Mouse (Mus musculus) liver, embryonic 13.5 days (tissue): ENCODE data around the gene Idh3a. TPM values are rescaled to one million over a fixed set of nuclear protein-coding genes. Genes with fewer than 3 reads are reported as not detected.
"Not testable (repeated sequence)": the region's sequence is repeated elsewhere in the genome, so short reads cannot be mapped to it uniquely, and the experiment has no call there.

Experiments used
- ATAC-seq: fragments of 200-750 bp; cut with Nextera tagmentation; 2 replicates; pipeline ENCODE4 v1.8.0; 2017; ENCODE audit warnings: low read depth, mild to moderate bottlenecking, moderate number of reproducible peaks, moderate library complexity
- DNase-seq: peaks from one replicate; pipeline ENCODE4 v3.0.0; 2022
- H3K27ac ChIP-seq: fragments of 300-500 bp; sonication (generic); 2 replicates; pipeline ENCODE4 v1.5.1; 2015; ENCODE audit warnings: moderate library complexity, mild to moderate bottlenecking, inconsistent platforms
- H3K27me3 ChIP-seq: fragments of 300-500 bp; sonication (generic); 2 replicates; pipeline ENCODE4 v1.6.1; 2015; ENCODE audit warnings: mild to moderate bottlenecking, inconsistent platforms
- H3K36me3 ChIP-seq: fragments of 300-500 bp; sonication (generic); 2 replicates; pipeline ENCODE4 v1.6.1; 2015; ENCODE audit warnings: mild to moderate bottlenecking, inconsistent platforms
- H3K4me1 ChIP-seq: fragments of 300-500 bp; sonication (generic); replicated peaks from 2 replicates; pipeline ENCODE4 v1.6.1; 2015; ENCODE audit warnings: inconsistent platforms
- H3K4me2 ChIP-seq: fragments of 300-500 bp; sonication (generic); 2 replicates; pipeline ENCODE4 v1.6.1; 2015; ENCODE audit warnings: inconsistent platforms, mild to moderate bottlenecking, moderate library complexity
- H3K4me3 ChIP-seq: fragments of 300-500 bp; sonication (generic); replicated peaks from 2 replicates; pipeline ENCODE4 v1.5.1; 2015; ENCODE audit warnings: mild to moderate bottlenecking, inconsistent platforms
- H3K9ac ChIP-seq: fragments of 300-500 bp; sonication (generic); 2 replicates; pipeline ENCODE4 v1.6.1; 2015; ENCODE audit warnings: mild to moderate bottlenecking, inconsistent platforms
- H3K9me3 ChIP-seq: fragments of 300-500 bp; sonication (generic); replicated peaks from 2 replicates; pipeline ENCODE4 v1.6.1; 2016; ENCODE audit warnings: inconsistent platforms
- WGBS: fragments of 180-500 bp; shearing (Covaris S2); methylation state at CpG from one replicate; pipeline ENCODE4 v1.1.7; 2015; ENCODE audit not compliant: insufficient replicate concordance; 5-methylcytosine and 5-hydroxymethylcytosine counted together
- polyA plus RNA-seq: library from polyadenylated mRNA; unstranded; fragments of >200 nt; fragmentation: Nextera tagmentation; extraction: Ambion mirVana; gene quantifications from 2 replicates; pipeline ENCODE4 v1.2.1, GENCODE M21; 2015

Idh3a gene
- polyA plus RNA-seq, 1 experiment from 2014 or later: 121 TPM

DNA sequence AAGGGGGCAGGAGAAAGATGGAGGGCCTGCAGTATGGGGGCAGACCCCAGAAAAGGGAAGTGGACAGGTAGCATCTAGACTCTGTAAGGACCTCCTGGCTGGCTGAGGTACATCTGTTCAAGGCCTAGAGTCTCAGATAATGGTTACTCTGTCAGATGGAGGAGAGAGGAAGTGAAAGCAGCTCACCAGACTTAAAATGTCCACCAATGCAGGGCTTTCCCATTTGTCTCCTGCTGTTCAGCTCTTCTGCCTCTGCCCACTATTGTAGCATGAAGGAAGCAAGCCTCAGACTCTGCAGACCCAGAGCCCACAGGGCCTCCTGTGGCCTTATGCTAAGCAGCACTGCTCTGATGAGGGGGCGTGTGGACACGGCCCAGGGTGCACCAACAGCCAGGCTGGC, 31.1 kb upstream of the Idh3a start:
- 60% methylated on average over 2 of the region's 2 CpGs for WGBS
- Histone ChIP-seq H3K4me3 (no peak overlapping the region), H3K27me3 (peaks cover 12% of the 10 kb centered on the region), H3K36me3 (no peaks in the 10 kb centered on the region), H3K9me3 (no peaks in the 10 kb centered on the region), H3K4me1 (peaks cover 13% of the 10 kb centered on the region), H3K4me2 (no peak overlapping the region), H3K27ac (no peak overlapping the region), H3K9ac (no peak overlapping the region)
- DNase-seq: no peak
- no peak for ATAC-seq

DNA sequence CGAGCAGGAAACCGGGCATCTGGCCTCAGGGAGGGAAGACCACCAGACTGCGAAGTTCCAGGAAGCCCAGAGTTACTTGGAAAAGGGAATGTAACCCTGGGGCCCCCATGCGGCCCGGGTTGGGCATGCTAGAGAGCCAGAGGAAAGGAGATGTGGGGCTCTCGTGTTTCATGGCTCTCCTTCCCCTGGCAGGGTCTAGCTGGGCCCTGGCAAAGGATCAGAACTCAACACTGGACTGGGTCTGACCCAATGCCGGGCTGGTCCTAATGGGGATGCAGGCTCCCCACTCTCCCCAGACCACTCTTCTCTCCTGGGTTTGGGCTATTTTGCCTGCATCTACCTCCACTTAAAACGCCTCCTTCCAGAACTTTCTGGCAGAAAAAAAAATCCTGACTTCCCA, 27.4 kb upstream of the Idh3a start:
- Histone ChIP-seq H3K9ac (no peak overlapping the region), H3K36me3 (no peaks in the 10 kb centered on the region), H3K4me2 (no peak overlapping the region), H3K4me3 (no peak overlapping the region), H3K4me1 (peaks cover 23% of the 10 kb centered on the region), H3K27ac (no peak overlapping the region), H3K9me3 (no peaks in the 10 kb centered on the region), H3K27me3 (peaks cover 12% of the 10 kb centered on the region)
- ATAC-seq: no peak
- 61% methylated on average over 8 of the region's 8 CpGs for whole genome bisulfite sequencing
- DNase-seq: no peak

DNA sequence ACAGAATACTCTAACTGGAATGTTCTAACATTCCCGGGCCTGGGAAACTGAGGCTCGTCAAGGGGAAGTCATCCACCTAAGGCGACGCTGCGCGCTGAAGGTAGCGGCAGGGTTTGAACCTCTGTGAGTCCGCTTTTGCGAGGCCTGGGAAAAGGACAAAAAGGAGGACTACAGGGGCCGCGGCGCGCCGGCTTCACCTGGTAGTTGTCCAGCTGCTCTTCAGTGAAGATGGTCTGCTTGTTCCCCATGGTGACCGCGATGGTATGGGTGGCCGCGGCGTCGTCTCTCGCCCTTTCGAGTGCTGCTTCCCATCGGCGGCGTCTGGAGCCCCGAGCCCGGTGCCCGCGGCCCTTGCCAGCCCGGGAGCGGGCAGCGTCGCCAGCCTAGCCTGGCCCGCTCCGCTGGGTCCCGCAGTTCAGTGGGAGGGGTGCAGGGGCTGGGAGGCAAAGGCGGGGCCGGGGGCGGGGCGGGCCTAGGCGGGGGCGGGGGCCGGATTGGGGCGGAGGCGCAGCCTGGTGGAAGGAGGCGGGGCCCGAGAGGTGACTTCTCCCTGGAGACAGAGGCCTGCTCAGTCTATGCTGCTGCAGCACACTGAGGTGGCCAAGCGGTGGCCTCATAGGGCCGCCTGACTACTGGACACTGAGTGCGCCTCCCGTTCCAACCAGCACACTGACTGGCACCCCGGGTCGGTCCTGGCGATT, 26.2 kb upstream of the Idh3a start, which contains the start of gene Cib2:
Gene Cib2, minus strand, starts transcription at position 448 of the 701 bp plus-strand sequence.
- Histone ChIP-seq H3K27ac (no peak within 1 kb of the TSS), H3K27me3 (peaks cover 12% of the 10 kb centered on the region), H3K36me3 (no peaks in the 10 kb centered on the region), H3K9me3 (no peaks in the 10 kb centered on the region), H3K4me1 (peaks cover 26% of the 10 kb centered on the region), H3K4me2 (peak within 1 kb of the TSS; percentile 92), H3K4me3 (peak within 1 kb of the TSS; percentile 60), H3K9ac (peak within 1 kb of the TSS; percentile 64)
- 1% methylated on average over 54 of the region's 54 CpGs for WGBS
- ATAC-seq (peak; percentile 96), DNase-seq (peak; percentile 73)

DNA sequence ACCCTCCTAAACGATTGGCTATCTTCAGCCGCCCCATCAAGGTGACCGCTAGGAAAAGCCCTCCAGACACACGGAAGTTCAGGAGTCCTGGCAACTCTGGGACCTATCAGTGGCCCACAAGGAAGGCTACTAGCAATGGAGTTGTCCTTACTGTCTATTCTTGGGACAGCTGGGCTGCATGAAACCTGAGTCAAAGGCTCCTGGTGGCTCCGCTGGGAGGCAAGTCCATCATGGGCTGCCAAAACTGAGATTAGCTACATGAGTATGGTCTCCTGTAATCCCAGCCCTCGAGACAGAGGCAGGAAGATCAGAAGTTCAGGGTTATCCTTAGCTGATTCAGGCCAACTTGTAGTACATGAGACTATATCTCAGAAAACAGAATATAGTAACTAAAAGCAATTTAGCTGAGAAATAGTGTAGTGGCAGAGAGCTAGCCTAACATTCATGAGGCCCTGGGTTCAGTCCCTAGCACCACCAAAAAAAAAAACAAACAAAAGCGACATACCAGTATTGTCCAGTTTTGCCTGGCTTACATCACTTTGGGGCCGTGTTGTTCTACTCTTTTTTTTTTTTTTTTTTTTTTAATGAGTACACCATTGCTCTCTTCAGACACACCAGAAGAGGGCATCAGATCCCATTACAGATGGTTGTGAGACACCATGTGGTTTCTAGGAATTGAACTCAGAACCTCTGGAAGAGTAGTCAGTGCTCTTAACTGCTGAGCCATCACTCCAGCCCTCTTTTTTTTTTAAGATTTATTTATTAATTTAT, 25.1 kb upstream of the Idh3a start:
- H3K9me3 ChIP-seq: no peaks in the 10 kb centered on the region
- H3K4me3 ChIP-seq: no peak overlapping the region
- H3K27ac ChIP-seq: no peak overlapping the region
- DNase-seq (no peak), ATAC-seq (no peak)
- H3K4me1 ChIP-seq: peaks cover 26% of the 10 kb centered on the region
- 74% methylated on average over 8 of the region's 8 CpGs for WGBS
- peaks cover 12% of the 10 kb centered on the region for H3K27me3 ChIP-seq
- no peaks in the 10 kb centered on the region for H3K36me3 ChIP-seq
- no peak overlapping the region for H3K9ac ChIP-seq
- H3K4me2 ChIP-seq: no peak overlapping the region

DNA sequence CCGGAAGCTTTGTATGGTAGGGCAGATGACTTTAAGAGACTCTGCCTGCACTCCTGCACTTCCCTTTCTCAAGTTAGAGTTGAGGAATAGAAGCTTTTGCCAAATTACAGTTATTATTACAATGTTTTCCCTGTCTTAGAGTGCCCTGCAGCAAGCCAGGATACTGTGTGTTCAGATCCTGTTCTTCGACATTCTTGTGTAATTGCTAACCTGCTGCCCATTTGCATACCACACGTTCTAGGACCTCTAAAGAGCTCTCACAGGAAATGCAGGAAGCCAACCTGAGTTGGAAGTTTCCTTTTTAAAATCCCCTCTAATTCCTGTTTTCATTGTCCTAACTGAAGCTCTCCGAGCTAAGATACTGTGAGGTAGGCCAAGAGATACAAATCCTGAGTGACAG, 19.2 kb upstream of the Idh3a start:
- ATAC-seq (no peak), DNase-seq (no peak)
- Histone ChIP-seq H3K9ac (no peak overlapping the region), H3K4me3 (no peak overlapping the region), H3K9me3 (no peaks in the 10 kb centered on the region), H3K36me3 (no peaks in the 10 kb centered on the region), H3K4me1 (peaks cover 37% of the 10 kb centered on the region), H3K27me3 (no peaks in the 10 kb centered on the region), H3K4me2 (no peak overlapping the region), H3K27ac (no peak overlapping the region)
- 38% methylated on average over 4 of the region's 4 CpGs for WGBS

DNA sequence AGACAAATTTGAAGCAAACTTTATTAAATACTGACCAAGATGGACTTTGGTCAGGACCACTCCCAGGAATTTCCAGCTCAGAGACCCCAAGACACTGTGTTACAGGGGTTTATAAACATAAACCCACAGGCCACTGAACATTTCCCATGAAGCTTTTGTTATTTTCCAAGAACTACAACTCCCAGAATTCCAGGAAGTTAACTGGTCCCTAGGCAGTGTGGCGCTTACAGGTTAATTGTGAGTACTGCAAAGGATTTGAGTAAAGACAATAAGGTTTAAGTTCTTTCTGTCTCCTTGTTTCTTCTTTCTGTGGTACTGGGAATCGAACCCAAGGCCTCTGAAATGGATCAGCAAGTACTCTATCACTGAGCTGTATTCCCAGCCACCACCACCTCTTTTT, 17.4 kb upstream of the Idh3a start:
- 47% methylated on average over 2 of the region's 2 CpGs for WGBS
- no peak for ATAC-seq
- H3K27ac ChIP-seq: no peak overlapping the region
- H3K4me3 ChIP-seq: no peak overlapping the region
- H3K9ac ChIP-seq: no peak overlapping the region
- H3K4me2 ChIP-seq: no peak overlapping the region
- H3K36me3 ChIP-seq: no peaks in the 10 kb centered on the region
- H3K9me3 ChIP-seq: no peaks in the 10 kb centered on the region
- DNase-seq: no peak
- H3K4me1 ChIP-seq: peaks cover 34% of the 10 kb centered on the region
- no peaks in the 10 kb centered on the region for H3K27me3 ChIP-seq

DNA sequence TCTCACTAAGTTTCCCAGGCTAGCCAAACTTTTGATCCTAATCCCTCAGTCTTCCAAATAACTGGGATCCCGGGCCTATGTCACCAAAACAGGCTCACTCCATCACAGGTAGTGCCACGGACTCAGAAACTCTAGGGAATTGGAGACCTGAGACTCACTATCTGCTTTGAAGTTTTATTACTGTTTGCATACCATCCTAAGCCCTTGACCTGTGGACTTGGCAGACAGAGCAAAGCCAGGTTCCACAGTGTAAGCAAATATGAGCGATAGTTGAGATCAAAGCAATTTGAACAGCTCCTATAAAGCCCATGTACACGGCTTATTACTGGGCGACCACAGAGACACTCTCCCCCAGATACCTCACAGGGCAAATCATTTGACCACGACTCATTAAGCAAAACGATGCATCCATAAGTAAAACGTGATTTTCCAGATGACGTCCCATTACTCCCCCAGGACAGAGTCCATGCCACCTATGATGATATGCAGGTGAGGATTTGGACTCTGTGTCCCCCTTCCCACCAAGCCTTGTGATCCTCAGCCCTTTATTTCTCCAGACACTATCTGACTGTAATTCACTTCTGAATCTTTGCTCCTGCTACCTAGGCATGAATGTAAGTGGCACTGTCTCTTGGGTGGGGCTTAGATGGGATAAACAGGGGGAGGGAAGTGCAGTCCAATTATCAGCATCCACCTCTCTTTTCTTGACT, 14.8 kb upstream of the Idh3a start:
- ATAC-seq: peak; percentile 62
- H3K27ac ChIP-seq: no peak overlapping the region
- DNase-seq: no peak

DNA sequence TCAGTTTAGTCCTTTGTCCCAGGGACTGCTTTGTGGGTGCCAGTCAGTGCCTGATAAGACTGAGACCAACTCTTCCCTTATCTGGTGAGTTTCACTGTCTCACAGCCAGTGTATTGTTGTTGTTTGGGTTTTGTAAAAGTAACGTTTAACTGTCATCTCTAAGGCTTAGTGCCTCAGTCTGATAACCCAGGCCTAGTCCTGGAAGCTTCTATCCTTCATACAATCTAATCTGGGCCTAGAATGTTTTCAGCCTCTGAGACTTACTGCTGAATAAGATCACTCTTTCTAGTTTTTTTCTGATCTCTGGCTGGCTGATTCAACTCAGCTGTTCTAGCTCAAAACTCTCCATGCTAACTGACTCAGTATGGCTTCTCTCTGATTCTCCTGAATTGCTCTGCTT, 2.4 kb upstream of the Idh3a start:
- WGBS: 0% methylated on average over 1 of the region's 1 CpGs
- peak; percentile 17 for DNase-seq
- H3K9me3 ChIP-seq: no peaks in the 10 kb centered on the region
- H3K27me3 ChIP-seq: no peaks in the 10 kb centered on the region
- H3K36me3 ChIP-seq: no peaks in the 10 kb centered on the region
- no peak overlapping the region for H3K4me2 ChIP-seq
- ATAC-seq: peak; percentile 57
- peaks cover 32% of the 10 kb centered on the region for H3K4me1 ChIP-seq
- H3K4me3 ChIP-seq: no peak overlapping the region
- H3K27ac ChIP-seq: peak overlapping the region; percentile 71
- H3K9ac ChIP-seq: no peak overlapping the region

More for the DNA sequence above, 14.8 kb upstream of the Idh3a start:
- Histone ChIP-seq H3K9me3 (no peaks in the 10 kb centered on the region), H3K4me2 (no peak overlapping the region), H3K4me1 (peaks cover 31% of the 10 kb centered on the region), H3K4me3 (no peak overlapping the region), H3K36me3 (no peaks in the 10 kb centered on the region), H3K27me3 (no peaks in the 10 kb centered on the region), H3K9ac (no peak overlapping the region)
- 65% methylated on average over 9 of the region's 9 CpGs for WGBS

DNA sequence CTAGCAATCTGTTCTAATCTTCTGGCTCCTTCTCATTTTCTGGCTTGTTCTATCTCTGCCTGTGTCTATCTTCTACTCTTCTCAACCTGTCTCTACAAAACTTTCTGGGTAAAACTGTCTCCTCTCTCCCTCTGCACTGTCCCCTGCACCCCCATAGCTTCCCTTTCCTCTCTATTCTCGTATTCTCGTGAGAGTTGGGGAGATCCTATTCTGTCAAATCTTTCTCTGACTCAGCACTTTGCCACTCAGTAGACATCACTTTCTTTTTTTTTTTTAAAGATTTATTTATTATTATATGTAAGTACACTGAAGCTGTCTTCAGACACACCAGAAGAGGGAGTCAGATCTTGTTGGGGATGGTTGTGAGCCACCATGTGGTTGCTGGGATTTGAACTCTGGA, 2.0 kb upstream of the Idh3a start:
- WGBS: 32% methylated on average over 2 of the region's 2 CpGs
- not testable (repeated sequence) for H3K4me3 ChIP-seq, H3K9ac ChIP-seq, H3K36me3 ChIP-seq, H3K27me3 ChIP-seq, H3K4me2 ChIP-seq, H3K9me3 ChIP-seq, ATAC-seq
- DNase-seq: peak; percentile 6
- H3K4me1 ChIP-seq: peaks cover 35% of the 10 kb centered on the region
- H3K27ac ChIP-seq: peak overlapping the region; percentile 71

DNA sequence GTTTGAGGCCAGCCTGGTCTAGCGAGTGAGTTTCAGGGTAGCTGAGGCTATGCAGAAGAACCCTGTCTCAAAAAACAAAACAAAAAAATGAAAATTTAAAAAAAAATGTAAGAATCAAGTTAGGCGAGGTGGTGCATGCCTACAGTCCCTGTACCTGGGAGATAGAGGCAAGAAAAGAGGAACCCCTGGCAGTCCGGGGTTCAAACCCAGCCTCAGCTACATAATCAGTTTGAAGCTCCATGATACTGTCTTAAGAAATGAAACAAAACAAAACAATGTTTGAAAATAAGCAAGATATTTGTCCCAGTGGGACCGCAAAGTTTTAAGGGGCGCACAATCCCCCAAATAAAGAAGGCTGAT, 315 bp upstream of the Idh3a start:
- H3K4me3 ChIP-seq: peak overlapping the region; percentile 97
- peak overlapping the region; percentile 95 for H3K4me2 ChIP-seq
- H3K4me1 ChIP-seq: peaks cover 37% of the 10 kb centered on the region
- no peak for DNase-seq
- no peaks in the 10 kb centered on the region for H3K27me3 ChIP-seq
- H3K9ac ChIP-seq: peak overlapping the region; percentile 62
- 24% methylated on average over 5 of the region's 5 CpGs for whole genome bisulfite sequencing
- peaks cover 11% of the 10 kb centered on the region for H3K36me3 ChIP-seq
- ATAC-seq: no peak
- H3K9me3 ChIP-seq: no peaks in the 10 kb centered on the region
- peak overlapping the region; percentile 22; the same call in 1 of the 2 replicates for H3K27ac ChIP-seq

DNA sequence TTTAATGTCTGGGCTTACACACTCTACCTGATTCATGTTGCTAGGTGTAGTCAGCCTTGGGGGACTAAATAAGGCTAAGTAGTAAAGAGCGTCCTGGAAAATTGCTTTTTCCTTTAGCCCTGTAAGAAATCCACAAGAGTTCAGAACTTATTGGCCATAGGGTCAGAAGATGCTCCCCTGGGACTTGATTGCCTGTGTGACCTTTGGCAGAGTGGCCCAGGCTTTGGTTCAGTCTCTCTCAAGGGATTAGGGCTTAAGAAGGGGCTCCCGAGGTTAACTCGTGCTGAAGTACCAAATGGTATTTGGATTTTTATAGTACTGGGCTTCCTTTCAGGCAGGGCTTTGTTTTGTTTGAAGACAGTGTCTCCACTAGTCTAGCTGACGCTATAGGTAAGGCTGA, 1.7 kb downstream of the Idh3a start:
- peak overlapping the region; percentile 93 for H3K9ac ChIP-seq
- H3K9me3 ChIP-seq: no peaks in the 10 kb centered on the region
- WGBS: 68% methylated on average over 4 of the region's 4 CpGs
- peaks cover 29% of the 10 kb centered on the region for H3K36me3 ChIP-seq
- H3K27ac ChIP-seq: no peak overlapping the region
- peaks cover 37% of the 10 kb centered on the region for H3K4me1 ChIP-seq
- H3K4me2 ChIP-seq: peak overlapping the region; percentile 95
- ATAC-seq (no peak), DNase-seq (no peak)
- H3K4me3 ChIP-seq: peak overlapping the region; percentile 97
- no peaks in the 10 kb centered on the region for H3K27me3 ChIP-seq
